Mouse (Mus musculus): ENCODE data around the gene Ankrd1. TPM values are rescaled to one million over a fixed set of nuclear protein-coding genes. Genes with fewer than 3 reads are reported as not detected.

Ankrd1 gene
- polyA plus RNA-seq (2012; rRNA removed) = 12.6 and 12.7 TPM in 2 replicates

GRCm38 (mm10) chr19:36119783-36120471 lies at the start of gene Ankrd1:
TSS of gene Ankrd1 (minus strand) at chr19:36120099.

GRCm38 (mm10) chr19:36083262-36084225 lies 36.4 kb downstream of the Ankrd1 start, which contains the start of gene Rpp30:
TSS of gene Rpp30 (plus strand) at chr19:36083716.

Other genes starting within 250 kb of the Ankrd1 start
- gene Htr7, start 62.6 kb downstream of the Ankrd1 start, polyA plus RNA-seq (2012; rRNA removed) = 0.31 and 0.42 TPM in 2 replicates
- gene Rpp30, start 36.4 kb downstream of the Ankrd1 start, polyA plus RNA-seq (2012; rRNA removed) = 48.1 and 49.5 TPM in 2 replicates
- 6.6 and 7.1 TPM in 2 replicates for gene Pcgf5, start 228.2 kb upstream of the Ankrd1 start, polyA plus RNA-seq (2012; rRNA removed)

Data from central nervous system, embryonic 11.5 days (tissue).